Mouse (Mus musculus) C2C12 (cell line): ENCODE results near the gene Actb. TPM values are rescaled to one million over a fixed set of nuclear protein-coding genes. Genes with fewer than 3 reads are reported as not detected.

Experiments
- H3K27me3 ChIP-seq: one replicate; pipeline ENCODE4 v1.6.1; 2011; ENCODE audit not compliant: control insufficient read depth, insufficient read depth, insufficient read length
- H3K36me3 ChIP-seq: one replicate; pipeline ENCODE4 v1.6.1; 2011; ENCODE audit not compliant: control insufficient read depth, insufficient read depth
- H3K4me3 ChIP-seq: one replicate; pipeline ENCODE4 v1.5.1; 2011; ENCODE audit warnings: mild to moderate bottlenecking, control low read depth; ENCODE audit not compliant: poor library complexity, insufficient read depth, severe bottlenecking
- H3K79me2 ChIP-seq: one replicate; pipeline ENCODE4 v1.6.1; 2011; ENCODE audit not compliant: control insufficient read depth, insufficient read depth
- H3K79me3 ChIP-seq: one replicate; pipeline ENCODE4 v1.6.1; 2011; ENCODE audit warnings: low read depth, control low read depth
- H3ac ChIP-seq: one replicate; pipeline ENCODE3; 2011; ENCODE audit warnings: low read depth; ENCODE audit not compliant: control insufficient read depth, insufficient read length
- CEBPB ChIP-seq: IDR thresholded peaks from one replicate; pipeline ENCODE4 v1.6.1; 2011; ENCODE audit warnings: low read depth, mild to moderate bottlenecking, control low read depth, moderate library complexity
- CTCF ChIP-seq: IDR thresholded peaks from one replicate; pipeline ENCODE4 v1.5.1; 2011; ENCODE audit not compliant: control insufficient read depth, insufficient read depth, insufficient read length
- FOSL1 ChIP-seq: IDR thresholded peaks from one replicate; pipeline ENCODE4 v1.8.0; 2011; ENCODE audit warnings: mild to moderate bottlenecking, low read length; ENCODE audit not compliant: poor library complexity, insufficient read depth, severe bottlenecking
- MAX ChIP-seq: IDR thresholded peaks from one replicate; pipeline ENCODE4 v1.6.1; 2011; ENCODE audit warnings: mild to moderate bottlenecking, control low read depth
- MYOD1 ChIP-seq: IDR thresholded peaks from one replicate; pipeline ENCODE4 v1.6.1; 2011; ENCODE audit warnings: low read depth; ENCODE audit not compliant: control insufficient read depth, insufficient read length
- MYOG ChIP-seq: IDR thresholded peaks from one replicate; pipeline ENCODE4 v1.6.1; 2011; ENCODE audit not compliant: control insufficient read depth, insufficient read length; ENCODE audit errors: extremely low read depth
- USF1 ChIP-seq: IDR thresholded peaks from one replicate; pipeline ENCODE4 v1.6.1; 2011; ENCODE audit warnings: low read depth, mild to moderate bottlenecking, control low read depth, moderate library complexity
- polyA plus RNA-seq: library from polyadenylated mRNA; unstranded; fragments of >200 nt; fragmentation: generic; extraction: Trizol; gene quantifications from one replicate; pipeline ENCODE4 v1.2.1, GENCODE M21; 2012; ENCODE audit warnings: missing spikeins

Gene Actb
- polyA plus RNA-seq, 1 experiment = 6,665 TPM

DNA sequence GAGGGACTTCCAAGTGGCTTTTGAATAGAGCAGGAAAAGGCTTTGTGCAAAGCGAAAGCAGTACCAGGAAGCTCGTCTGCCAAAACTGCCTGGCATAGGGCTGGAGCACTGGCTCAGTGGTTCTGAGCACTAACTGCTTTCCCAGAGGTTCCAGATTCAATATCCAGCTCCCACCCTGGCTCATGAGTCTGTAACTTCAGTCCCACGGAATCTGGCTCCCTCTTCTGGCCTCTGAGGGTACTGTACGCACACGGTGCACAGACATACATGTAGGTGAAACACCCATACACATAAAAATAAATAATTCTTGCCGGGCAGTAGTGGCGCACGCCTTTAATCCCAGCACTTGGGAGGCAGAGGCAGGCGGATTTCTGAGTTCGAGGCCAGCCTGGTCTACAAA is 51.7 kb downstream of the Actb start:
- H3K27me3 ChIP-seq = no peaks in the 10 kb centered on the region
- no peaks in the 10 kb centered on the region for H3K79me3 ChIP-seq
- no peaks in the 10 kb centered on the region for H3K36me3 ChIP-seq
- no peak overlapping the region for H3ac ChIP-seq
- TF ChIP-seq CEBPB (no peak), CTCF (no peak), FOSL1 (no peak), MYOD1 (no peak), USF1 (no peak), MAX (no peak), MYOG (no peak)
- no peaks in the 10 kb centered on the region for H3K79me2 ChIP-seq
- no peak overlapping the region for H3K4me3 ChIP-seq

- Histone ChIP-seq H3K79me2 (no peaks in the 10 kb centered on the region), H3K79me3 (no peaks in the 10 kb centered on the region), H3K4me3 (no peak overlapping the region), H3K36me3 (no peaks in the 10 kb centered on the region), H3K27me3 (no peaks in the 10 kb centered on the region), H3ac (no peak overlapping the region)
- TF ChIP-seq CEBPB = no peak
- TF ChIP-seq FOSL1 = no peak
- TF ChIP-seq MYOG = no peak
- no peak for TF ChIP-seq USF1
- no peak for TF ChIP-seq CTCF
- no peak for TF ChIP-seq MYOD1
- TF ChIP-seq MAX = no peak
Measured at GRCm38 (mm10) chr5:142853585-142853984, 53.0 kb downstream of the Actb start.

Other genes starting within 250 kb of the Actb start
- 0.05 TPM for gene Slc29a4, start 214.2 kb downstream of the Actb start, polyA plus RNA-seq
- gene Tnrc18, start 89.1 kb downstream of the Actb start, polyA plus RNA-seq = 44.3 TPM
- 9.5 TPM for gene Fbxl18, start 11.3 kb downstream of the Actb start, polyA plus RNA-seq
- gene Fscn1, start 53.6 kb upstream of the Actb start, polyA plus RNA-seq = 583 TPM
- 12.2 TPM for gene Rnf216, start 206.2 kb upstream of the Actb start, polyA plus RNA-seq
- not detected for gene Olfr718-ps1, start 240.8 kb upstream of the Actb start, polyA plus RNA-seq